Mouse (Mus musculus): ENCODE data around the gene Grb7.

Grb7 gene

GRCm38 (mm10) chr11:98446213-98446561 lies at the start of gene Grb7:
Gene Grb7 (plus strand): TSS chr11:98446394.
- DNase-seq (ENCODE audit: low spot score in 2 of 2) = no peak

- no peak for DNase-seq (ENCODE audit: low spot score in 2 of 2)
These were observed 48.2 kb upstream of the Grb7 start for GRCm38 (mm10) chr11:98397946-98398345.

- peak; percentile 87 for DNase-seq (ENCODE audit: low spot score in 2 of 2)
These were observed 46.0 kb upstream of the Grb7 start, which contains the start of gene Pgap3 for GRCm38 (mm10) chr11:98400161-98400726. Gene Pgap3 (minus strand): TSS chr11:98400490.

- no peak for DNase-seq (ENCODE audit: low spot score in 2 of 2)
These were observed 45.4 kb upstream of the Grb7 start for GRCm38 (mm10) chr11:98400816-98401215.

GRCm38 (mm10) chr11:98406621-98407020 lies 39.6 kb upstream of the Grb7 start:
- no peak for DNase-seq (ENCODE audit: low spot score in 2 of 2)

GRCm38 (mm10) chr11:98408872-98409271 lies 37.3 kb upstream of the Grb7 start:
- DNase-seq (ENCODE audit: low spot score in 2 of 2) = no peak

GRCm38 (mm10) chr11:98409341-98409822 lies 36.8 kb upstream of the Grb7 start:
- DNase-seq (ENCODE audit: low spot score in 2 of 2) = no peak

- peak in 1 of 2 experiments; percentile 38 for DNase-seq (ENCODE audit: low spot score in 2 of 2)
These were observed 33.9 kb upstream of the Grb7 start, which contains the start of gene Erbb2 for GRCm38 (mm10) chr11:98412273-98412796. Gene Erbb2 (plus strand): TSS chr11:98412470.

- DNase-seq (ENCODE audit: low spot score in 2 of 2) = no peak
These were observed 33.3 kb upstream of the Grb7 start for GRCm38 (mm10) chr11:98412797-98413301.

- DNase-seq (ENCODE audit: low spot score in 2 of 2) = no peak
These were observed 32.5 kb upstream of the Grb7 start for GRCm38 (mm10) chr11:98413731-98414130.

- no peak for DNase-seq (ENCODE audit: low spot score in 2 of 2)
These were observed 32.0 kb upstream of the Grb7 start for GRCm38 (mm10) chr11:98414162-98414561.

- DNase-seq (ENCODE audit: low spot score in 2 of 2) = no peak
These were observed 29.1 kb upstream of the Grb7 start for GRCm38 (mm10) chr11:98417074-98417473.

- DNase-seq (ENCODE audit: low spot score in 2 of 2) = no peak
These were observed 27.9 kb upstream of the Grb7 start for GRCm38 (mm10) chr11:98418273-98418672.

- DNase-seq (ENCODE audit: low spot score in 2 of 2) = no peak
These were observed 27.2 kb upstream of the Grb7 start for GRCm38 (mm10) chr11:98418939-98419547.

GRCm38 (mm10) chr11:98426592-98426991 lies 19.6 kb upstream of the Grb7 start:
- DNase-seq (ENCODE audit: low spot score in 2 of 2) = no peak

GRCm38 (mm10) chr11:98428436-98428835 lies 17.8 kb upstream of the Grb7 start:
- no peak for DNase-seq (ENCODE audit: low spot score in 2 of 2)

- no peak for DNase-seq (ENCODE audit: low spot score in 2 of 2)
These were observed 14.3 kb upstream of the Grb7 start for GRCm38 (mm10) chr11:98431743-98432502.

- DNase-seq (ENCODE audit: low spot score in 2 of 2) = no peak
These were observed 10.5 kb upstream of the Grb7 start for GRCm38 (mm10) chr11:98435723-98436122.

GRCm38 (mm10) chr11:98437441-98437840 lies 8.8 kb upstream of the Grb7 start:
- DNase-seq (ENCODE audit: low spot score in 2 of 2) = no peak

- DNase-seq (ENCODE audit: low spot score in 2 of 2) = peak; percentile 92 to 96
These were observed 7.6 kb upstream of the Grb7 start, which contains the start of gene Mien1 for GRCm38 (mm10) chr11:98438331-98439158. Gene Mien1 (minus strand): TSS chr11:98438991.

- no peak for DNase-seq (ENCODE audit: low spot score in 2 of 2)
These were observed 2.5 kb upstream of the Grb7 start for GRCm38 (mm10) chr11:98443688-98444087.
